Mouse (Mus musculus): ENCODE measurements at regions not wholly inside any gene's neighbourhood (a gene's known extent, or its start where the extent isn't known, plus 50 kb on each side); places are given as distances from the start of the nearest gene placed in this dataset.

GRCm38 (mm10) chr10:115708623-115709022 is 108.0 kb upstream of the Tspan8 start:
- Histone ChIP-seq H3K36me3 (ENCODE audit: control insufficient read depth, insufficient read depth) (no peaks in the 10 kb centered on the region), H3K4me3 (no peak overlapping the region), H3K27me3 (ENCODE audit: control insufficient read depth, insufficient read depth, insufficient read length) (no peaks in the 10 kb centered on the region), H3K79me2 (ENCODE audit: control insufficient read depth, insufficient read depth) (no peaks in the 10 kb centered on the region), H3K4me2 (ENCODE audit: low read depth) (no peak overlapping the region), H3ac (ENCODE audit: control insufficient read depth, insufficient read length) (no peak overlapping the region)
- no peak for TF ChIP-seq TCF3 (IDR thresholded peaks at IDR 0.05; ENCODE audit: insufficient read length, low read depth)
- no peak for TF ChIP-seq POLR2A (IDR thresholded peaks at IDR 0.05; ENCODE audit: insufficient read length, low read depth)
- TF ChIP-seq MYOD1 (IDR thresholded peaks at IDR 0.05; ENCODE audit: control insufficient read depth in 1 of 3, insufficient read length in 2 of 3, low read depth in 2 of 3): no peak
- TF ChIP-seq MYOG (IDR thresholded peaks at IDR 0.05; ENCODE audit: control insufficient read depth in 1 of 3, insufficient read depth in 1 of 3, insufficient read length in 2 of 3, low read depth in 2 of 3): no peak
- TF ChIP-seq TCF12 (IDR thresholded peaks at IDR 0.05; ENCODE audit: insufficient read depth, poor library complexity, severe bottlenecking): no peak
- TF ChIP-seq MAX (IDR thresholded peaks at IDR 0.05; ENCODE audit: low read depth): no peak
- no peak for TF ChIP-seq CEBPB (IDR thresholded peaks at IDR 0.05; ENCODE audit: insufficient read depth, poor library complexity, severe bottlenecking)
- no peak for TF ChIP-seq USF1 (IDR thresholded peaks at IDR 0.05; ENCODE audit: low read depth)
- TF ChIP-seq E2F4 (IDR thresholded peaks at IDR 0.05; ENCODE audit: insufficient read depth): no peak
- TF ChIP-seq POLR2AphosphoS2 (IDR thresholded peaks at IDR 0.05; ENCODE audit: insufficient read length, low read depth): no peak
- TF ChIP-seq SRF (IDR thresholded peaks at IDR 0.05; ENCODE audit: control insufficient read depth, insufficient read length, low read depth): no peak
- no peak for TF ChIP-seq REST (IDR thresholded peaks at IDR 0.05; ENCODE audit: insufficient read depth, insufficient read length)

GRCm38 (mm10) chr10:115713896-115714295 is 102.7 kb upstream of the Tspan8 start:
- H3K4me3 ChIP-seq: no peak overlapping the region
- H3K79me2 ChIP-seq (ENCODE audit: control insufficient read depth, insufficient read depth): no peaks in the 10 kb centered on the region

GRCm38 (mm10) chr10:115716178-115716577 is 100.5 kb upstream of the Tspan8 start:
- H3ac ChIP-seq (ENCODE audit: control insufficient read depth, insufficient read length): no peak overlapping the region
- no peaks in the 10 kb centered on the region for H3K36me3 ChIP-seq (ENCODE audit: control insufficient read depth, insufficient read depth)
- no peaks in the 10 kb centered on the region for H3K79me2 ChIP-seq (ENCODE audit: control insufficient read depth, insufficient read depth)
- H3K27me3 ChIP-seq (ENCODE audit: control insufficient read depth, insufficient read depth, insufficient read length): no peaks in the 10 kb centered on the region
- no peak for TF ChIP-seq SRF (IDR thresholded peaks at IDR 0.05; ENCODE audit: control insufficient read depth, insufficient read length, low read depth)
- H3K4me3 ChIP-seq: no peak overlapping the region
- no peak overlapping the region for H3K4me2 ChIP-seq (ENCODE audit: low read depth)

More at GRCm38 (mm10) chr10:115713896-115714295, 102.7 kb upstream of the Tspan8 start:
- Histone ChIP-seq H3K4me2 (ENCODE audit: low read depth) (no peak overlapping the region), H3K27me3 (ENCODE audit: control insufficient read depth, insufficient read depth, insufficient read length) (no peaks in the 10 kb centered on the region), H3ac (ENCODE audit: control insufficient read depth, insufficient read length) (no peak overlapping the region), H3K36me3 (ENCODE audit: control insufficient read depth, insufficient read depth) (no peaks in the 10 kb centered on the region)
- TF ChIP-seq USF1 (IDR thresholded peaks at IDR 0.05; ENCODE audit: low read depth) (no peak), E2F4 (IDR thresholded peaks at IDR 0.05; ENCODE audit: insufficient read depth) (no peak), MAX (IDR thresholded peaks at IDR 0.05; ENCODE audit: low read depth) (no peak), TCF3 (IDR thresholded peaks at IDR 0.05; ENCODE audit: insufficient read length, low read depth) (no peak), MYOG (IDR thresholded peaks at IDR 0.05; ENCODE audit: control insufficient read depth in 1 of 3, insufficient read depth in 1 of 3, insufficient read length in 2 of 3, low read depth in 2 of 3) (no peak), MYOD1 (IDR thresholded peaks at IDR 0.05; ENCODE audit: control insufficient read depth in 1 of 3, insufficient read length in 2 of 3, low read depth in 2 of 3) (no peak), POLR2A (IDR thresholded peaks at IDR 0.05; ENCODE audit: insufficient read length, low read depth) (no peak), TCF12 (IDR thresholded peaks at IDR 0.05; ENCODE audit: insufficient read depth, poor library complexity, severe bottlenecking) (no peak), CEBPB (IDR thresholded peaks at IDR 0.05; ENCODE audit: insufficient read depth, poor library complexity, severe bottlenecking) (no peak), REST (IDR thresholded peaks at IDR 0.05; ENCODE audit: insufficient read depth, insufficient read length) (no peak), POLR2AphosphoS2 (IDR thresholded peaks at IDR 0.05; ENCODE audit: insufficient read length, low read depth) (no peak), SRF (IDR thresholded peaks at IDR 0.05; ENCODE audit: control insufficient read depth, insufficient read length, low read depth) (no peak)

- Histone ChIP-seq H3ac (ENCODE audit: control insufficient read depth, insufficient read length) (no peak overlapping the region), H3K4me2 (ENCODE audit: low read depth) (no peak overlapping the region), H3K36me3 (ENCODE audit: control insufficient read depth, insufficient read depth) (no peaks in the 10 kb centered on the region), H3K27me3 (ENCODE audit: control insufficient read depth, insufficient read depth, insufficient read length) (no peaks in the 10 kb centered on the region), H3K4me3 (no peak overlapping the region), H3K79me2 (ENCODE audit: control insufficient read depth, insufficient read depth) (no peaks in the 10 kb centered on the region)
- TF ChIP-seq MAX (IDR thresholded peaks at IDR 0.05; ENCODE audit: low read depth) (no peak), CEBPB (IDR thresholded peaks at IDR 0.05; ENCODE audit: insufficient read depth, poor library complexity, severe bottlenecking) (no peak), REST (IDR thresholded peaks at IDR 0.05; ENCODE audit: insufficient read depth, insufficient read length) (no peak), TCF3 (IDR thresholded peaks at IDR 0.05; ENCODE audit: insufficient read length, low read depth) (no peak), USF1 (IDR thresholded peaks at IDR 0.05; ENCODE audit: low read depth) (no peak)
Measured at GRCm38 (mm10) chr10:115717064-115717463, 99.6 kb upstream of the Tspan8 start.

GRCm38 (mm10) chr10:115722589-115722988 is 94.0 kb upstream of the Tspan8 start:
- no peaks in the 10 kb centered on the region for H3K79me2 ChIP-seq (ENCODE audit: control insufficient read depth, insufficient read depth)
- H3K4me2 ChIP-seq (ENCODE audit: low read depth): no peak overlapping the region
- H3K4me3 ChIP-seq: no peak overlapping the region
- no peak overlapping the region for H3ac ChIP-seq (ENCODE audit: control insufficient read depth, insufficient read length)
- H3K36me3 ChIP-seq (ENCODE audit: control insufficient read depth, insufficient read depth): no peaks in the 10 kb centered on the region
- no peaks in the 10 kb centered on the region for H3K27me3 ChIP-seq (ENCODE audit: control insufficient read depth, insufficient read depth, insufficient read length)
- TF ChIP-seq MYOG (IDR thresholded peaks at IDR 0.05; ENCODE audit: control insufficient read depth in 1 of 3, insufficient read depth in 1 of 3, insufficient read length in 2 of 3, low read depth in 2 of 3) (no peak), CEBPB (IDR thresholded peaks at IDR 0.05; ENCODE audit: insufficient read depth, poor library complexity, severe bottlenecking) (no peak), POLR2AphosphoS2 (IDR thresholded peaks at IDR 0.05; ENCODE audit: insufficient read length, low read depth) (no peak), TCF12 (IDR thresholded peaks at IDR 0.05; ENCODE audit: insufficient read depth, poor library complexity, severe bottlenecking) (no peak), TCF3 (IDR thresholded peaks at IDR 0.05; ENCODE audit: insufficient read length, low read depth) (no peak), MYOD1 (IDR thresholded peaks at IDR 0.05; ENCODE audit: control insufficient read depth in 1 of 3, insufficient read length in 2 of 3, low read depth in 2 of 3) (no peak), MAX (IDR thresholded peaks at IDR 0.05; ENCODE audit: low read depth) (no peak), E2F4 (IDR thresholded peaks at IDR 0.05; ENCODE audit: insufficient read depth) (no peak), USF1 (IDR thresholded peaks at IDR 0.05; ENCODE audit: low read depth) (no peak), SRF (IDR thresholded peaks at IDR 0.05; ENCODE audit: control insufficient read depth, insufficient read length, low read depth) (no peak)
